Mouse (Mus musculus) heart, adult 9 months (tissue): Measurements from ENCODE around the gene Tgfbr2.

ENCODE experiments used
- DNase-seq, 2 experiments: peaks; one replicate each; pipeline ENCODE4 v3.0.0; 2022; ENCODE audit warnings: low spot score in 2 of 2

The Tgfbr2 gene

GRCm38 (mm10) chr9:116118332-116118872 is 56.8 kb downstream of the Tgfbr2 start:
- no peak for DNase-seq

DNA sequence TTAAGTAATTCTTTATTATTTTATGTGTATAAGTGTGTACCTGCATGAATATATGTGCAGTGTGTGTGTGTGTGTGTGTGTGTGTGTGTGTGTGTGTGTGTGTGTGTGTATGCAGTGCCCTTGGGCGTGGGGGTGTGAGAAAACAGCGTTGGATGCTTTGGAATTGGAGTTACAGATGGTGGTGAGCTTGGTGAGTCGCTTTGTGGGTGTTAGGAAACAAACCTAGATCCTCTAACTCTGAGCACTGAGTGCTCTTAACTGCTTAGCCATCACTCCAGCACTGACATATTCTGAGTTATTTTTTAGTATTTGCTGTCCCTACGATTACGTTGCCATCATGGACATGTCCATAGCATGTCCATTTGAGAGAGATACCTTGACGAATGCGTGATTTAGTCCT is 59.3 kb downstream of the Tgfbr2 start:
- DNase-seq: no peak

DNA sequence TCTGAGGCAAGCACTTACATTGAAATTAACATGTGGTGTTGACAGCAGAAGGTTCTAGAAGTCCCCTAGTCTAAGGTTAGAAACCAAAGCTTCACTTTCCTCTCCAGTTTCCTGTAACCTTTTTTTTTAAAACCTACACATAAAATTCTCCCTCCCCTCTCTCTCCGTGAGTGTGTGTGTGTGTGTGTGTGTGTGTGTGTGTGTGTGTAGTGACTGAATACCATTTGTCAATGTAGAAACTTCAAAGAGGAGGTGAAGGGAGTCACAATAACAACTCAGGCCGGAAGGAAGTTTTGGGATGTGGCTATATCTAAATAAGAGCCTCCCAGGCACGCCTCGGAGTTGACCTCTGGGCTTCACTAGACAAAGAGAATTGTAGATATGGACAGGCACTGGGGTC is 60.8 kb downstream of the Tgfbr2 start:
- peak; percentile 46 to 66 for DNase-seq

DNA sequence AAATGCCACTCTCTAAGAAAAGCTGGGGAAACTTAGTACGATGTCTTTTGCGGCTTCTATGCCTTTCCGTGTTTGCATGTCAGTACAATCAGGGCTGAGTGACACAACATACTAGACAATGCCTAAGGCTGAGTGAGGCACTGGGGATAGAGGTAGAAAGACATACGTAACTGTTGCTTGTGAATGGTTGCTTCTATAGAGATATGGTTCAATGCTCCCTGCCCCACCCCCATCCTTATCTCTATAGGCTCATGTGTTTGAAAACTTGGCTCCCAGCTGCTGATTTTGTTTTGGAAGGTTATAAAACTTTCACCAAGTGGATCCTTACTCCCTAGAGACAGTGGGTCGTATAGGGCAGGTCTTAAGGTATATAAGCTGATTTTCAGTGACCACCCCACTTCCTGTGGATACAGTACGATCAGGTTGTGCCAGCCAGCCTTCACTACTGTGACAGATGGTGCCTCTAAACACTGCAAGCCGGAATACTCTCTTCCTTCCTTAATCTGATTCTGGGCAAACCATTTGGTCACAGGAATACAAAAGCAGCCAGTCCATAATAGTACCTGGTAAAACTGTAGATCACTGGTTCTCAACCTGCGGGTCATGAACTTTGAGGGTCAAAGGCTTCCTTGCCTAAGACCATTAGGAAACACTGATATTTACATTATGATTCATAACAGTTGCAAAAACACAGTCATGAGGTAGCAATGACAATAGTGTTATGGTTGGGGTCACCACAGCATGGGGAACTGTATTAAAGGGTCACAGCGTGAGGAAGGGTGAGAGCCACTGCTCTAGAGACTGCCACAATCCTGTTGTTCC is 63.8 kb downstream of the Tgfbr2 start:
- DNase-seq: no peak

GRCm38 (mm10) chr9:116108729-116109128 is 66.4 kb downstream of the Tgfbr2 start:
- no peak for DNase-seq

DNA sequence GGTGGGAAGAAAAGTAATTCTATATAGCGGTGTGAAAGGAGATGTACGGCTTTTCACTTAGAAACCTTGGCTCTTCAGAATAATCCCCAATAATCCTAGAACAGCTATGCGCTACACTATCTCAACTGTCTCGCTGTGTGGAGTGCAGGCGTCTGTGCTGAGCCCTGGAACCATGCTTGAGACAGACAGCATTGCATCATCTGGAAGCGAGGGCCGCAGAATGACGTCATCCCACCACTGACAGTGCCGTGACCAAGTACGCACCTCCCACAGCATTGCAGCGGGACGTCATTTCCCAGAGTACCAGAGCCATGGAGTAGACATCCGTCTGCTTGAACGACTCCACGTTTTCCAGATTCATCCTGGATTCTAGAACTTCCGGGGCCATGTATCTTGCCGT is 70.4 kb downstream of the Tgfbr2 start:
- DNase-seq: no peak

DNA sequence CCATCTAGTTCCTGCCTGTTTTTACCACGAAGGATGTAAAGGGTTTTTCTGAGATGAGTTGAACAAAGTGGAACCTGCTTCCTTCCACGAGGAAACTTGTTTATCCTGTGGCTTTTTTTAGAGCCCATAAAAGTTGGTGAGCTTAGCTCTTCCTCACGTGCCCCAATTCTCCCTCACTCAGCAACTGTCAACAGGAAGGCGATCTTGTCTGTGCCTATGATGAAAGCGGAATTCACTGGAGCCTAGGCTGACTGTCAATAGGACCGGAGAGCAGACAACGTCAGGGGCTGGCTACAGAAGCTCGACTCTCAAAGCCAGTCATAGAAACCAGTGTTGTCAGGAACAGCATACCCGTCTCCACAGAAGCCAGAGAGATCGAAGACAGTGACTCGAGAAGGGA is 73.3 kb downstream of the Tgfbr2 start:
- DNase-seq: peak in 1 of 2 experiments; percentile 50

GRCm38 (mm10) chr9:116100015-116100414 is 75.1 kb downstream of the Tgfbr2 start:
- no peak for DNase-seq

- DNase-seq: no peak
Observed at GRCm38 (mm10) chr9:116099596-116099993, 75.6 kb downstream of the Tgfbr2 start.

DNA sequence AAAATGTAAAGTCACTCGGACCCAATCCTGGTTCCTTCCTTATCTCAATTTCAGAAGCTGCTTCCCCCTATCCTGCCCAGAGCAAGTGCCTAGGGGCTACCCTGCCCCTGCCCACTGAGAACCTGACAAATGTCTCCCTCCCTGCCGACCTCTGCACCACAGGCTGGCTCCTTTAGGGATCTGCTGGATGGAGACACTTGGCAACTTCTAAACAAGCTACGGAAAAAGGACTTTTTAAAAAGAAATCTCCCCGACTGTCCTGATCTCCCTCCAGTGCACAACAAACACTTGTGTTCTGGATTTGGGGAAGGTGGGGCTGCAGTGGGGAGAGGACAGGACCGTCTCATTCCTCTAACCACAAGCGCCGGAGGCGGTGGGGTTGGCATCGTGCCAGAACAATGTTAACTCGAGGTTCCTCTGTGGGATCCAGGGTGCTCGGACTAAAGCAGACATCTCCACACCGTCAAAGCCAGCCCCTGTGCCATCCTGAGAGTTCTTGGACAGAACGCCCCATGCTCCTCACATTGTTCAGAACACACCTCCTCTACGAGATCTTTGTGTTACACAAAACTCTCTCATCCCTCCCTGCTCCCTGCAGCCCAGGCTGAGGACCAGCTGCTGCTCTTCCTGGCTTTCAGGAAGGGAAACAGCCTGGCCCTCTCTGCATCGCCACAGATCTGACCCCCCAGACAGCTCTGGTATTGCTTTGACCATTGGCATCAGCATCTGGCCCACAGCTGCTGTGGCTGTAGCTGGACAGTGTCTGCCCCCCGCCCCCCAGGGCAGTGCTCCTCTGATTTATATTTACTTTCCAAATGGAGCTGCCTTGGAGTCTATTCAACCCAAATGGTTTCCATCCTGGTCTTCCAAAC is 76.2 kb downstream of the Tgfbr2 start:
- peak; percentile 43 to 63 for DNase-seq

- DNase-seq: peak; percentile 42 to 46
Observed at GRCm38 (mm10) chr9:116091921-116092320, 83.2 kb downstream of the Tgfbr2 start.

DNA sequence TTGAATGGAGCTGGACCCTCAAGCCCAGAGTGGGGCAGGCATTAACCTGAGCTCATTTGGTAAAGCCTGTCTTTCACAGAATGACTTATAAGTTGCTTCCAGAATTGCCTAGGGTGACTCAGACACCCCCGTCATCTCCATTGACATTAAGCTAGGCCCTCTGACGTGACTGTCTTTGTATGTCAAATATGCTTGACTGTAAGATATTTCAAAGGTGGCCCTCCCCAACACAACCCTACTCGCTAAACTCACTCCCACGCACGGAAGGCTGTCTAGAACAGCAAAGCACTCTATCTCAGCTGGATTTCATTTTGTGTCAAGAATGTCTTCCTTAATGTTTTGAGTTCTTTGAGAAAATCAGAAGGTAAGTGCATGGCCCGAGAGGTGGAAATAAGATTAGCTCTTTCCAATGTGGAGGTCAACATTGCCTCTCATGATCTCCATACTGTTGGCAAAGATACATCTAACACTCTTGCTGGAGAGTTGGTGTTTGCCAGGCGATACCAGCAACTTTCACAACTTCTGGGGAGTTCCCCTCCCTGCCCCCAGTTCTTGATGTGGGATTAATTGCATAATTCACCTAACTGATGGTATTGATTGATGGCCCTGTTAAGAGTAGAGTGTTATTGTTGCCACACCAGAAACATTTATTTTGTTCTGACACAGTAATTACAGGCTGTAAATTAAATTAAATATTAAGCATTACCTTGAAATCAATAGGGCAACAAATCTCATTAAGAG is 83.9 kb downstream of the Tgfbr2 start:
- DNase-seq: no peak

DNA sequence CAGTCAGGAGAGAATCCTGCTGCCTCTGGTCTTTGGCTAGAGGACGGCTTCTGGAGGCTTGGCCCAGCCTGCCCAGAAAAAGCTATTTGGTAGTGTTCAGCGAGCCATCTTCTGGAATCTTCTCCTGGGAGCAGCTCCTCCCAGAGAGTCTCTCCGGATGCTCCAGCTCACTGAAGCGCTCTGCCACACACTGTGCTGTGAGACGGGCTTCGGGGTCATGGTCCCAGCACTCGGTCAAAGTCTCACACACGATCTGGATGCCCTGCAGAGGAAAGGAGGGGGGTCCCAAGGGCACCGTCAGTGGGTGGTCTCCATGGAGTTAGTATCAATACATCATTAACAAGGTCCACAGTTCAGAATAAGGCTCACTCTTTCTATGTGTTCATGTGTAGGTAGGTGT is 84.9 kb downstream of the Tgfbr2 start:
- no peak for DNase-seq

- no peak for DNase-seq
Observed at GRCm38 (mm10) chr9:116088912-116089311, 86.2 kb downstream of the Tgfbr2 start.

DNA sequence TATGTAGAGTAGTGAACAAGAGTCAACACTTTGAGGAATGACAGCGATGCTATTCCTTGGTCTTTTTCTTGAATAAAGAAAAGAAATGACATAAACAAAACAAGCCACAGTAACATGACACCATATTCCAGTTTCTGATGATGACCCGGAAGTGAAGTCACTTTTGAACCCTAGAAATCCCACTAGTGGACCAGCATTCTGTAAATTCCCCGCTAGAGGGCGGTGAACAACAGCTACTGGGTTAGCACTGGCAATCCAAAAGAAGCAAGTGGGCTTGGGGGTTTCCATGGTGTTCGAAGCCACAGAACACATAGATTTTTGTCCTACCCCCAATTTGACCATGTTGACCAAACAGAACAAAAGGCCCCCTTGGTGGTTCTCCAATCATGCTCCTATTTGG is 87.3 kb downstream of the Tgfbr2 start:
- peak; percentile 54 to 70 for DNase-seq

DNA sequence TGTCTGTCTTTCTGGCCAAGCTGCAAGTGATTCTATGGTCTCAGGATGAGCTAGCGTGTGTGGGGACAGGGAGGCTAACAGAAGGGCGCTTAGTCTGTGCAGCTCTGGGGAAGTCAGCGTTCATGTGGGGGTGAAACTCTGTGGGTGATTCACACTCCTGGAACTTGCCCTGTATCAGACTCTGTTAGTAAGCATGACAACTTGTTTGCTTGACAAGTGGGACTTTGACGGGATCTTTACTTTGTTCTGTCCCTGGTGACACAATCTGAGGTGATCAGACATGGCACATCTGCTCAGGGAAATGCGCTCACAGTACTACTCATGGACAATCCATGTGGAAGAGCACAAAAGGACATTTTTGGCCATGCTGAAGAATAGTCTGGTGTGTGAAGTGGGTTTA is 87.9 kb downstream of the Tgfbr2 start:
- no peak for DNase-seq

DNA sequence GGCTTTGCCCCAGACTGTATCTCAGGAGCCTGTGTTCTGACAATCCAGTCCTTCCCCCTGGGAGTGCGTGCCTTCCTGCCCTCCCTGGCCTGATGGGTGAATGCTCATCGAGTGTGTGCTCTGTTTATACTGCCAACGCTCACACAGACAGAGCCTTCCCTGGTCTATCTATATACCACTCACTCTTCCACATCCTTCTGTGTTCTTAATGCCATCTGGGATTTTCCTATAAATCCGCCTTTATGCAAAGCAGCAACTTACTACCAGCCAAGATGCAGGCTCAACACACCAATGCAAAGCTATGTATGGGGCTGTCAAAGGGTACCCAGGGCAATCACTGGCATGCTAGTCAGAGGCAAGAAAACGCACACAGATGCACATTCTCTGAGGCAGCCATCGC is 89.2 kb downstream of the Tgfbr2 start:
- no peak for DNase-seq

DNA sequence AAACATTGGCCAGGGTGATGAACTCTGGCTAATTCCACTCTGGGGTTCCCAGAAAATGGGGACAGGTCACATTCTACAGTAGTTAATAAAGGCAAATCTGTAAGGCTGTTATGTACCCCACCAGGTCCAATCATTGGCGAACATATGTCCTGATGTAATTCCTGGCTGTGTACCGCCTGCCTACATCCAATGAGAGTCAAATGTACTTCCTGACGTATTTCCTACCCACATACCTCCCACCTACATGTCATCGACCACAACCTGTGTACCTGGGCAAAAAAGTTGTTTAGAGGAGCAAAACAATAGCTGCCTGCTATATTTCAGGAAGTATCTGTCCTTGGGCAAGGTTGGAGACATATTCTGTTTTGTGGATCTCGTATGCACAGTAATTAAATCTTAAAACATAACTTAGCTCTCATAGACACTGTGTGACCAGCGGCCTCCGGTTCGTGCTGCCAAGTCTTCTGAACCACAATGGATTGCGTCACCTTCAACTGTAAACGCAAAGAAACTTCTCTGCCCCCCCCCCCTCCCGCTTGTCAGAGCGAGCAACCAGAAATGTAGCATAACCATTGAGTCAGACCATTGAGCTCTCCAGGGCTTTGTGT is 90.7 kb downstream of the Tgfbr2 start:
- DNase-seq: no peak

- no peak for DNase-seq
Observed at GRCm38 (mm10) chr9:116083726-116084323, 91.3 kb downstream of the Tgfbr2 start.

DNA sequence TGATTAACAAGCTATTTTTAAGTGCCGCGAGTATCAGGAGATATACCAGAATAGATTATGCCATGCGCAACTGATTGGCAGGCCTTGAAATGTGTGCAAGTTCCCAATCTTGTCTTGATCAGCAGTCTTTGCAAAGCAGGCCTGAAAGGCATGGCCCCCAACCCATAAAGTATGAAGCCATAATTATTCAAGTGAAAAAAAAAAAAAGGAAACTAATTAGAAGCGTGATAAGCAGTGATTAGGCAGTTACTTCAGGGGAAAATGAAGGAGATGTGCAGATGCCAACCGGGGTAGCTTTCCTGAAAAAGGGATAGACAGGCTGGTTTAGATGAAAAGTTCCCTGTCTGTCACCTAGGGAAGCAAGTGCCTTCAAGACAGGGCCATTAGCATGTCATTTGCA is 91.9 kb downstream of the Tgfbr2 start:
- DNase-seq: no peak

DNA sequence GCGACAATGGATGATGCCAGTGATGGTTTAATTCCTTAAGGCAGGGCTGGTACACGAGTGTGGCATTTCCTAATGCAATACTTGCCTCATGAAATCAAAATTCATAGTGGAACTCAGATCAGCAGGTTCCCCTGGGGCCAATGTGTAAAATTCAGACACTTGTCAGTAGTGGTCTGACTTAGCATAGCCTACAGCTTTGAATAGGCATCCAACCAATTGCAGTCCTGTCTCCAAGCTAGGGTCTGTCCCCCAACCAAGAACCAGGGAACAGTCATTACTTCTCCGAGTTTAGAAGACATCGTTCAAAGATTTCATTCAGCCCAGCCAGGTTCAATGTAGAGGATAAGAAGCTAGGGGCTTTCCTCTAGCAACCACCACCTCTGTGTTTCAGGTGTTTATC is 93.4 kb downstream of the Tgfbr2 start:
- DNase-seq: no peak
